Mouse (Mus musculus) neural tube, embryonic 13.5 days (tissue): ENCODE measurements around the gene Mpg. TPM values are rescaled to one million over a fixed set of nuclear protein-coding genes. Genes with fewer than 3 reads are reported as not detected.
A peak's percentile ranks its signal among the peaks of the same experiment; 100 is the strongest.

Experiments used
- ATAC-seq: fragments of 200-750 bp; cut with Nextera tagmentation; 2 replicates; pipeline ENCODE4 v1.8.0; 2017; ENCODE audit warnings: low read depth, mild to moderate bottlenecking, moderate TSS enrichment, moderate library complexity
- H3K27ac ChIP-seq: fragments of 300-500 bp; sonication (generic); replicated peaks from 2 replicates; pipeline ENCODE4 v1.5.1; 2015; ENCODE audit warnings: moderate library complexity, mild to moderate bottlenecking, inconsistent platforms
- H3K27me3 ChIP-seq: fragments of 300-500 bp; sonication (generic); 2 replicates; pipeline ENCODE4 v1.6.1; 2015; ENCODE audit warnings: mild to moderate bottlenecking, inconsistent platforms
- H3K36me3 ChIP-seq: fragments of 300-500 bp; sonication (generic); 2 replicates; pipeline ENCODE4 v1.6.1; 2015; ENCODE audit warnings: mild to moderate bottlenecking, inconsistent platforms
- H3K4me1 ChIP-seq: fragments of 300-500 bp; sonication (generic); replicated peaks from 2 replicates; pipeline ENCODE4 v1.6.1; 2015; ENCODE audit warnings: inconsistent platforms
- H3K4me2 ChIP-seq: fragments of 300-500 bp; sonication (generic); 2 replicates; pipeline ENCODE4 v1.6.1; 2015; ENCODE audit warnings: inconsistent platforms, mild to moderate bottlenecking, moderate library complexity
- H3K4me3 ChIP-seq: fragments of 300-500 bp; sonication (generic); 2 replicates; pipeline ENCODE4 v1.5.1; 2015; ENCODE audit warnings: mild to moderate bottlenecking, inconsistent platforms
- H3K9ac ChIP-seq: fragments of 300-500 bp; sonication (generic); 2 replicates; pipeline ENCODE4 v1.6.1; 2015; ENCODE audit warnings: moderate library complexity, mild to moderate bottlenecking, inconsistent platforms
- H3K9me3 ChIP-seq: fragments of 300-500 bp; sonication (generic); 2 replicates; pipeline ENCODE4 v1.6.1; 2016; ENCODE audit warnings: inconsistent platforms
- WGBS: fragments of 180-500 bp; shearing (Covaris S2); methylation state at CpG from one replicate; pipeline ENCODE4 v1.1.7; 2015; 5-methylcytosine and 5-hydroxymethylcytosine counted together
- polyA plus RNA-seq: library from polyadenylated mRNA; unstranded; fragments of >200 nt; fragmentation: Nextera tagmentation; extraction: Ambion mirVana; gene quantifications from 2 replicates; pipeline ENCODE4 v1.2.1, GENCODE M21; 2015

Gene Mpg
- polyA plus RNA-seq, 1 experiment from 2014 or later: 36.6 TPM

- 77% methylated on average over 2 of the region's 2 CpGs for WGBS
- Histone ChIP-seq H3K4me2 (no peak overlapping the region), H3K27me3 (no peaks in the 10 kb centered on the region), H3K9me3 (no peaks in the 10 kb centered on the region), H3K9ac (peak overlapping the region; percentile 34; the same call in 1 of the 2 replicates), H3K27ac (peak overlapping the region; percentile 68), H3K4me3 (no peak overlapping the region), H3K36me3 (peaks cover 58% of the 10 kb centered on the region), H3K4me1 (peaks cover 35% of the 10 kb centered on the region)
- ATAC-seq: peak; percentile 8; the same call in 1 of the 2 replicates
Observed at GRCm38 (mm10) chr11:32236132-32236531, 9.8 kb downstream of the Mpg start.

DNA sequence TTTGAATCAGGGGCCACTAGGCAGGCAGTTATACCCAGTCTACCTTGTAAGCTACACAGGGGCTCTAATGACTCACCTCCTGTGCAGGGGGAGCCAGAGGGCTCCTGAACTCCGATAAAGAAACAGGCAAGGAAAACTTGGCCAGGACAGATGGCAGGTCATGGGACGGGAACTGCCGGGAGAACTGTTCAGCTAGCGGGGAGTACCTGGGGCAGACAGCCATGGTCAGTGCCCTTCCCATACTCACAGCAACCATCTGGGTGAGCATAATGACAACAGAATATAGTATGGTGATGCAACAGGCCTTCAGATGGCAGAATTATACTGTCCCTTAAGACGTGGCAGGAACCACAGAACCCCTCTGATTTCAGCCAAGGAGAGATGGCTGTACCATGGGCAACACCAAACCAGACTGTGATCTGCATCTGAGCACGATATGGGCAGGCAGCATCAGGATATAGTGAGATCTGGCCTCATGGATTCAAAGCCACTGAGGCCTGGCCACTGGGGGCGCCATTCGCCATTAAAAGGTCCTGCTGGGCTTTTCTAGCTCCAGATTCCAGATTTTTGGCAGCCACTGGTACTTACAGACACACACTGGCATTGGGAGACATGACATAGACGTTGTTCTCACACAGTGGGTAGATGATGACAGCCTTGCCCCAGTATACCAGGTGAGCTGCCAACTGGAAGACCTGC is 10.6 kb downstream of the Mpg start:
- peaks cover 58% of the 10 kb centered on the region for H3K36me3 ChIP-seq
- 57% methylated on average over 9 of the region's 9 CpGs for WGBS

GRCm38 (mm10) chr11:32237411-32237795 is 11.1 kb downstream of the Mpg start:
- Histone ChIP-seq H3K27me3 (no peaks in the 10 kb centered on the region), H3K27ac (peak overlapping the region; percentile 68; the same call in 1 of the 2 replicates), H3K36me3 (peaks cover 56% of the 10 kb centered on the region), H3K4me1 (peaks cover 35% of the 10 kb centered on the region), H3K4me2 (no peak overlapping the region), H3K4me3 (no peak overlapping the region), H3K9ac (no peak overlapping the region), H3K9me3 (no peaks in the 10 kb centered on the region)
- no peak for ATAC-seq
- WGBS: 92% methylated on average over 3 of the region's 3 CpGs

More for the DNA sequence above, 10.6 kb downstream of the Mpg start:
- no peak for ATAC-seq
- peaks cover 35% of the 10 kb centered on the region for H3K4me1 ChIP-seq
- no peaks in the 10 kb centered on the region for H3K27me3 ChIP-seq
- 0 out of 2 replicates have a peak overlapping the region, but pooled peaks have one; percentile 34 for H3K9ac ChIP-seq
- no peaks in the 10 kb centered on the region for H3K9me3 ChIP-seq
- peak overlapping the region; percentile 68 for H3K27ac ChIP-seq
- no peak overlapping the region for H3K4me3 ChIP-seq
- no peak overlapping the region for H3K4me2 ChIP-seq

DNA sequence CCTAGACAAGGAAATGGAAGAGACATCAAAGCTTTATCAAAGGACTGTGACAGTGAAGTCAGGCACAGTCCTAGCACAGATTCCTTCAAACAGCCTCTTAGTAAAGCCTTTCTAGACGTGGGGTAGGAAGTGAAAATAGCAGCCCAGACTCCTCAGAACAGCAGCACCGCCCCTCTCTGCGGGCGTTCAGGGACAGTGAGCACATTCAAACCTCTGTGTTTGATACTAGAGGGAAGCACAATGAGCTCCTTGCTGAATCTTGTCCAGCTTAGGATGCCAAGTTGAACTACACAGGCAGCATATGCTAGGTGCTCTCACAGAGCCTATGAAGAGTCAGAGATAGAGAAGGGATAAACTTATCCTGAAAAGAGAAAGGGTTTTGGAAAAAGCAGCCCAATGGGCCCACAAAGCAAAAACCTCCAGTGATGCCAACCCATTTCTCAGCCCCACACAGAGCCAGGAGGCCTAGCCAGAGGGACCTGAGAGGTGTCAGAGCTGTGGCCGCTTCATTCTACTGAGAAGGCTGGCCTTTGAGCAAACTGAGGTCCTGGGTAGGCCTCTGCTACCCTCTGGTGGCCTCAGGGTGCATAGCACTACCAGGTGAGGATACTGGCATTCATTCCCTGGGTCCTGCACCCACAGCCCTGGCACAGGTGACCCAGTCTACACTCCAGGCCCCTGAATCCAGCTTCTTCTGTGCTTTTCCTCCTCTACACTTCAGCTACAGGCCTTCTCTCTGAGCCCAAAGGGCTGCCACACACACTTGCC is 12.0 kb downstream of the Mpg start:
- Histone ChIP-seq H3K36me3 (peaks cover 51% of the 10 kb centered on the region), H3K9me3 (no peaks in the 10 kb centered on the region), H3K9ac (no peak overlapping the region), H3K27ac (0 out of 2 replicates have a peak overlapping the region, but pooled peaks have one; percentile 14), H3K4me2 (no peak overlapping the region), H3K4me3 (no peak overlapping the region), H3K4me1 (peaks cover 34% of the 10 kb centered on the region), H3K27me3 (no peaks in the 10 kb centered on the region)
- WGBS: 63% methylated on average over 5 of the region's 5 CpGs
- peak; percentile 27; the same call in 1 of the 2 replicates for ATAC-seq

- Histone ChIP-seq H3K27me3 (no peaks in the 10 kb centered on the region), H3K27ac (no peak overlapping the region), H3K9ac (no peak overlapping the region), H3K9me3 (no peaks in the 10 kb centered on the region), H3K4me3 (no peak overlapping the region), H3K4me1 (peaks cover 13% of the 10 kb centered on the region), H3K4me2 (no peak overlapping the region), H3K36me3 (peaks cover 56% of the 10 kb centered on the region)
- ATAC-seq: no peak
Observed at GRCm38 (mm10) chr11:32241391-32241790, 15.1 kb downstream of the Mpg start.

DNA sequence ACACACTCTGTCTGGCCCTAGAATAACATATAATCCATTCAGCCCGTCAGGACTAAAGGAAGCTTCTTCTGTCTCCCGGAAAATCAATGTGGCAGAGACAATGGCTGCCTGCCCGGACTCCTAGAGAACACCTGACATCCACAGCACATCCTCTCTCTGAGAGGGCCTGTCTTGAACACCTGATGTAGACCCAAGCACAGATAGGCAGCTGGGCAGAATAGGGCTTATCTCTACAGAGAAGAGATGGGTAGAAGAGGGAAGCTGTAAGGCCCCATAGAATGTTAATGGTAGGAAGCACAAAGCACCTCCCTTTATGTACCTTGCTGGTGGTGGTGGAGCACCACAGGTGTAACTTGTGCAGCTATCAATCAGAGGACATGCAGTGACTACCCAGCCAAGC is 15.9 kb downstream of the Mpg start:
- H3K9me3 ChIP-seq: no peaks in the 10 kb centered on the region
- no peak for ATAC-seq
- no peak overlapping the region for H3K27ac ChIP-seq
- H3K36me3 ChIP-seq: peaks cover 63% of the 10 kb centered on the region
- peaks cover 5% of the 10 kb centered on the region for H3K4me1 ChIP-seq
- no peaks in the 10 kb centered on the region for H3K27me3 ChIP-seq
- no peak overlapping the region for H3K4me3 ChIP-seq
- H3K4me2 ChIP-seq: no peak overlapping the region
- 89% methylated on average over 3 of the region's 3 CpGs for WGBS
- peak overlapping the region; percentile 17; the same call in 1 of the 2 replicates for H3K9ac ChIP-seq

DNA sequence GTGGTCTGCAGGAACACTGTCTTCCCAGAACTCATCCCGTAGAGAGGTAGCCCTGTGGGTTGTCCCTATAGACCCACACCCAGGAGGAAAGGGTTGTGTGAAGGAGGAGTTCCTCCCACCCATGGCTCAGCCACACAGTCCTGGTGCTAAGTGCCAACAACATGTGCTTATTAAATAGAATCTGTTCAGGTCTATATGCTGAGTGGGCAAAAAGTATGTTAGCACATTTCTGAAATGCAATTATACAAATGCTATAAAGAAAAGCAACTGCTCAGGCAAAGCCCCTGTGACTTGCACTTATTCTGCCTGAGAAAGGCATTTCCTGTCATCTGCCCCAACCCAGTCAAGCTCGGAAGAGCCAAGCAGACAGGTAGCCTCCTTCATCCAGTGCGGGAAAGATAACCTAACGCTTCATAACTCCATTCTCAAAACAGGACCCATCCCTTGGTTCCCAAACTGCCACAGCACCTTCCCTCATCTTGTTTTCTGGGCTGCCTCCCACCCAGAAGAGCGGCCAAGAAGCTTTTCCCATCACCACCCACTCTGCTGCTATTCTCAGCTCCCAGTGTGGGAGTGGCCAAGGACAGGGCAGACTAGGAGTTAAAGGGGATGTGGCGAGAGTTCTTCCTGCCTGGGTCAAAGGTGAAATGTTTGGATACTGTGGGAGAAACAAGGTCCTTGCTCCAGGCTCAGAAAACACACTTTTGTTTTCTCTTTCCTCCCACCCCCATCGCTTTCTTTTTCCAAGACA is 17.1 kb downstream of the Mpg start:
- Histone ChIP-seq H3K27me3 (no peaks in the 10 kb centered on the region), H3K4me2 (no peak overlapping the region), H3K9ac (no peak overlapping the region), H3K27ac (0 out of 2 replicates have a peak overlapping the region, but pooled peaks have one; percentile 38), H3K4me1 (no peaks in the 10 kb centered on the region), H3K9me3 (no peaks in the 10 kb centered on the region), H3K36me3 (peaks cover 72% of the 10 kb centered on the region), H3K4me3 (no peak overlapping the region)
- ATAC-seq: no peak
- whole genome bisulfite sequencing: 77% methylated on average over 7 of the region's 7 CpGs

GRCm38 (mm10) chr11:32244064-32244463 is 17.8 kb downstream of the Mpg start:
- Histone ChIP-seq H3K36me3 (peaks cover 72% of the 10 kb centered on the region), H3K9me3 (no peaks in the 10 kb centered on the region)
- ATAC-seq: no peak

GRCm38 (mm10) chr11:32244617-32245016 is 18.3 kb downstream of the Mpg start:
- Histone ChIP-seq H3K9me3 (no peaks in the 10 kb centered on the region), H3K4me2 (no peak overlapping the region), H3K9ac (no peak overlapping the region), H3K27ac (peak overlapping the region; percentile 49; the same call in 1 of the 2 replicates), H3K36me3 (peaks cover 72% of the 10 kb centered on the region), H3K4me3 (no peak overlapping the region), H3K27me3 (no peaks in the 10 kb centered on the region), H3K4me1 (no peaks in the 10 kb centered on the region)
- 94% methylated on average over 1 of the region's 1 CpGs for WGBS
- no peak for ATAC-seq

More at GRCm38 (mm10) chr11:32244064-32244463, 17.8 kb downstream of the Mpg start:
- 76% methylated on average over 3 of the region's 3 CpGs for WGBS
- Histone ChIP-seq H3K27ac (peak overlapping the region; percentile 49; the same call in 1 of the 2 replicates), H3K4me3 (no peak overlapping the region), H3K27me3 (no peaks in the 10 kb centered on the region), H3K9ac (no peak overlapping the region), H3K4me1 (no peaks in the 10 kb centered on the region), H3K4me2 (no peak overlapping the region)

GRCm38 (mm10) chr11:32245614-32246013 is 19.3 kb downstream of the Mpg start:
- no peak overlapping the region for H3K9ac ChIP-seq
- H3K36me3 ChIP-seq: peaks cover 72% of the 10 kb centered on the region
- no peaks in the 10 kb centered on the region for H3K27me3 ChIP-seq
- ATAC-seq: no peak
- 93% methylated on average over 6 of the region's 6 CpGs for WGBS
- H3K9me3 ChIP-seq: no peaks in the 10 kb centered on the region
- H3K4me2 ChIP-seq: no peak overlapping the region
- H3K27ac ChIP-seq: no peak overlapping the region
- no peak overlapping the region for H3K4me3 ChIP-seq
- H3K4me1 ChIP-seq: no peaks in the 10 kb centered on the region

GRCm38 (mm10) chr11:32247068-32247467 is 20.8 kb downstream of the Mpg start:
- H3K36me3 ChIP-seq: peaks cover 73% of the 10 kb centered on the region
- no peak for ATAC-seq
- H3K9ac ChIP-seq: no peak overlapping the region
- no peaks in the 10 kb centered on the region for H3K4me1 ChIP-seq
- H3K9me3 ChIP-seq: no peaks in the 10 kb centered on the region
- H3K27me3 ChIP-seq: no peaks in the 10 kb centered on the region
- H3K27ac ChIP-seq: no peak overlapping the region
- H3K4me3 ChIP-seq: no peak overlapping the region
- no peak overlapping the region for H3K4me2 ChIP-seq

DNA sequence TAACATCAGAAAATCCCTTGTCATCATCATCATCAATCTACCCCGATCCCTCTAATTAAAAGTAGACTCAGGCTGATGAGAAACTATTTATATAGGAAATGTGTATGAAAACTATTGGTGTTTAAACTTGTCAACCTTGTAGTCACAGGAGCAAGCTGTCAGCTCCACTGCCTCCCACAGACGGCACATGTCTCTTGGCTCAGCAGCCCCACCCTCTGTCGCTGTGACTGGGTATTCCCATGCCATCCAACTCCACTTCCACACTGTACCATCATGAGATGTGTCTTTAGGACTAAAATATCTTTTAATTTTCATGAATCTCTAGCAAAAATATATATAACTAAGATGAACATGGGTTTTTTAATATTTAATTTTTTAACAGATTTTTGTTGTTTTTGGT is 22.0 kb downstream of the Mpg start:
- Histone ChIP-seq H3K9me3 (no peaks in the 10 kb centered on the region), H3K36me3 (peaks cover 78% of the 10 kb centered on the region), H3K27me3 (no peaks in the 10 kb centered on the region), H3K4me1 (no peaks in the 10 kb centered on the region), H3K27ac (no peak overlapping the region), H3K4me2 (no peak overlapping the region), H3K9ac (no peak overlapping the region), H3K4me3 (no peak overlapping the region)
- ATAC-seq: no peak
- WGBS: 87% methylated on average over 3 of the region's 3 CpGs
